Mouse (Mus musculus) liver, embryonic 13.5 days (tissue): ENCODE results near the gene Fam126a. TPM values are rescaled to one million over a fixed set of nuclear protein-coding genes. Genes with fewer than 3 reads are reported as not detected.

Source experiments
- ATAC-seq: fragments of 200-750 bp; cut with Nextera tagmentation; 2 replicates; pipeline ENCODE4 v1.8.0; 2017; ENCODE audit warnings: low read depth, mild to moderate bottlenecking, moderate number of reproducible peaks, moderate library complexity
- DNase-seq: peaks from one replicate; pipeline ENCODE4 v3.0.0; 2022
- H3K27ac ChIP-seq: fragments of 300-500 bp; sonication (generic); 2 replicates; pipeline ENCODE4 v1.5.1; 2015; ENCODE audit warnings: moderate library complexity, mild to moderate bottlenecking, inconsistent platforms
- H3K27me3 ChIP-seq: fragments of 300-500 bp; sonication (generic); 2 replicates; pipeline ENCODE4 v1.6.1; 2015; ENCODE audit warnings: mild to moderate bottlenecking, inconsistent platforms
- H3K36me3 ChIP-seq: fragments of 300-500 bp; sonication (generic); 2 replicates; pipeline ENCODE4 v1.6.1; 2015; ENCODE audit warnings: mild to moderate bottlenecking, inconsistent platforms
- H3K4me1 ChIP-seq: fragments of 300-500 bp; sonication (generic); replicated peaks from 2 replicates; pipeline ENCODE4 v1.6.1; 2015; ENCODE audit warnings: inconsistent platforms
- H3K4me2 ChIP-seq: fragments of 300-500 bp; sonication (generic); 2 replicates; pipeline ENCODE4 v1.6.1; 2015; ENCODE audit warnings: inconsistent platforms, mild to moderate bottlenecking, moderate library complexity
- H3K4me3 ChIP-seq: fragments of 300-500 bp; sonication (generic); replicated peaks from 2 replicates; pipeline ENCODE4 v1.5.1; 2015; ENCODE audit warnings: mild to moderate bottlenecking, inconsistent platforms
- H3K9ac ChIP-seq: fragments of 300-500 bp; sonication (generic); 2 replicates; pipeline ENCODE4 v1.6.1; 2015; ENCODE audit warnings: mild to moderate bottlenecking, inconsistent platforms
- H3K9me3 ChIP-seq: fragments of 300-500 bp; sonication (generic); replicated peaks from 2 replicates; pipeline ENCODE4 v1.6.1; 2016; ENCODE audit warnings: inconsistent platforms
- WGBS: fragments of 180-500 bp; shearing (Covaris S2); methylation state at CpG from one replicate; pipeline ENCODE4 v1.1.7; 2015; ENCODE audit not compliant: insufficient replicate concordance; 5-methylcytosine and 5-hydroxymethylcytosine counted together
- polyA plus RNA-seq: library from polyadenylated mRNA; unstranded; fragments of >200 nt; fragmentation: Nextera tagmentation; extraction: Ambion mirVana; gene quantifications from 2 replicates; pipeline ENCODE4 v1.2.1, GENCODE M21; 2015

Fam126a gene
- polyA plus RNA-seq, 1 experiment from 2014 or later, result 62.7 TPM

DNA sequence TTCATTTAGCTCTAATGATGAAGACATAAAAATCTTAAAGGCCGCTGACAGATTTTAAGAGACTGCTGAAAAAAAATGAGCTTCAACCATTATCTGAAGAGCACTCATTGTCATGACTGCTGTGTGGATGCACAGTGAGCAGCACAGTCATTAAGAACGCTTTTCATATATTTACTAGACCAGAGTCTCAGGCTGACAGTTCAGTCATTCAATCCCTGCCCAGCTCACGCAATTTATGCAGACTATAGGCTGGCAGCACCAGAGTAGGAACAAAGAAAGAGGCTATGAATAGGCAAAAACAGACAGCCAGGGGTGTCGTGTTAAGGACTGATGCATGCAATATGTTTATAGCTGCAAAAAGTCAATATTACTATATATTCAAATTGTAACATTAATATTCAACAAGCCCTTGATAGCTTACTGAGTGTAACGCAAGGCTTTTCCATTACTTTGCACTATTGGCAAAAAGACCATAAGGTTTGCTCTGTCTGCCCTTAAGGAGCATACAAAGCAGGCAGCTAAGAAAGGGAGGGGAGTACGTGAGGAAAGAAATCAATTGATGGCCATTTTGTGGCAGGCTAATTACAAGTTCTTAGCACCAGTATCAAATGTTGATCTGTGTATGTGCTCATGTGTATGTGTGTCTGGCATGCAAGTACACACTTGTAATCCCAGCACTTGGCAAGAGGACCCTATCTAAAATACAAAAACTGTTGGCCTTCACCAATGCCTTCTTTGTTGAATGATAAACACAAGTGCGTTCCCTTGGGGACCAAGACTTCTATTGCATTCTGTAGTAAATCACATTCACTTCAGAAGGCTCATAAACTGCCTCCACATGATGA lies 10.9 kb downstream of the Fam126a start:
- Histone ChIP-seq H3K4me2 (no peak overlapping the region), H3K27ac (no peak overlapping the region), H3K27me3 (no peaks in the 10 kb centered on the region), H3K36me3 (peaks cover 18% of the 10 kb centered on the region), H3K9ac (no peak overlapping the region), H3K9me3 (no peaks in the 10 kb centered on the region), H3K4me3 (no peak overlapping the region), H3K4me1 (peaks cover 16% of the 10 kb centered on the region)
- ATAC-seq, result no peak
- no peak for DNase-seq
- 91% methylated on average over 7 of the region's 7 CpGs for WGBS

DNA sequence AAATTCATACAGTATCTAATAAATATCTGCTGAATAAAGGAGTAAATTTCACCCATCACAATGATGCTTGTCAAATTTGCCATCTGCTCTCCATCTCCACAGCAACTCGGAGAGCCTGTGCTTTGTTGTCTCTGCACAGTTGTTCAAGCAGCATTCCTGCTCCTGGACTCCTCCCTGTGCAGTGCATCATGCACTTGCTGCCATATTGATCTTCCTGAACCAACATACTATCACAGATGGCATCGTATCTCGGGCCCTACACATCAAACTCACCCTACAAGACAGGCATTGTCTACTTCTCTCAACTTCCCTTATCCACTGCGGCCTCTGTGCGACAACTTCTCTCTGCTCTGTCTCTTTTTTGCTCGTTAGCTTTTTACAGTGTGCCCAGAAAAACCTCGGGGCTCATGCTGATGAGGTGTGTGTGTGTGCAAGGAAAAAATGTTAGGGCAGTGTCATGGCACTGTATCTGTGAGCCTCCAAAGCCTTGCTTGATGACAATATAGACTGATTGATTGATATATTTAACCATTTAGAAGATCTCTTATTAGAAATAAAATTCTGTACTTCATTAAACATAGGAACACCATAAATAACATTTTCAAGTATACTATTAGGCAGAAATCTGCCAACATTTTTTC lies 11.7 kb downstream of the Fam126a start:
- 82% methylated on average over 7 of the region's 7 CpGs for WGBS
- H3K4me1 ChIP-seq, result peaks cover 16% of the 10 kb centered on the region
- H3K27me3 ChIP-seq, result no peaks in the 10 kb centered on the region
- ATAC-seq (no peak), DNase-seq (no peak)
- no peak overlapping the region for H3K27ac ChIP-seq
- no peak overlapping the region for H3K4me3 ChIP-seq
- no peak overlapping the region for H3K9ac ChIP-seq
- no peak overlapping the region for H3K4me2 ChIP-seq
- H3K36me3 ChIP-seq, result peaks cover 18% of the 10 kb centered on the region
- no peaks in the 10 kb centered on the region for H3K9me3 ChIP-seq

DNA sequence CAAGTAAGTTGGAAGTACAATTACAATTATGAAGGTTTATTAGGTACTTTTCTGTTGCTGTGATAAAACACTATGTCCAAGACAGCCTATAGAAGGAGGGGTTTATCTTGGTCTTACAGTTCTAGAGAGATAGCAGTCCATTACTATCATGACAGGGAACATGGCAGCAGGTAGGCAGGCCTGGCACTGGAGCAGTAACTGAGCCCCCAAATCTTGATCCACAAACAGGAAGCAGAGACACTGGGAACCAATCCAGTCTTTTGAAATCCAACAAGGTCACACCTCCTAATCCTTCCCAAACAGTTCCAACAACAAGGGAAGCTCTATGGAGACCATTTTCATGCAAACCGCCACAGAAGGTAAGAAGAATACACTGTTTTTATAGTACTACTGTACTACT lies 13.6 kb downstream of the Fam126a start:
- Histone ChIP-seq H3K9ac (no peak overlapping the region), H3K4me2 (no peak overlapping the region), H3K4me1 (peaks cover 8% of the 10 kb centered on the region; the same call in 1 of the 2 replicates), H3K9me3 (no peaks in the 10 kb centered on the region), H3K36me3 (peaks cover 15% of the 10 kb centered on the region), H3K27ac (no peak overlapping the region), H3K27me3 (no peaks in the 10 kb centered on the region), H3K4me3 (no peak overlapping the region)
- WGBS, result 100% methylated on average over 1 of the region's 1 CpGs
- DNase-seq (no peak), ATAC-seq (no peak)

DNA sequence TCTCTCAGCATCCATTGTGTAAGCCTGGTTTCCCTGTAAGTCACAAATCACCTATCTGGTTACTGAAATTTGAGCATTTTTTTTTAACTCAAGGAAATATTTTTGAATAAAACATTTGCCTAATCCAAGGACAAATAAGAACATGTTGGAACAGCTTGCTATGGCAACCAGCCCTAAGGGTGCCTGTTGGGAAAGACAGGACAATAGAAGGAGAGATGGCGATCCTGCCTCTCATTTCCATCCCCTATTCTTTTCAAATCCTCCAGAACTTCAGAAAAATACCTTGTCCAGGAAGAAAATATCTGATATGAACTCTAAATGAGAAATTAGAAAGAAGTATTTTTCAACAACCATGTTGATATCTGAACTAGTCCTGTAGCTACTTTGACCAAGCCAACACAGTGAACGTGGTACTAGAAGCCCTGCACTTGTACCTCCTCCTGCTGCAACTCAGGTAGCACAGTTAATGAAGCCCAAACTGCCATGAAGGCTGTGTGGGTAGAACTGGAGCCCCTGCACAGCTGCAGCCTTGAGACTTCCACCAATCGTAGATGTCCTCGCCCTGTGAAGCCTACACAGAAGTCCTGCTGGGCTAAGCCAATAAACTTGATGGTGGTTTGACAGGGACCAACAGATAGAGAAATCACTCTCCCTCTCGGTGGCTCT lies 17.0 kb downstream of the Fam126a start:
- H3K27me3 ChIP-seq, result no peaks in the 10 kb centered on the region
- H3K9ac ChIP-seq, result no peak overlapping the region
- peaks cover 4% of the 10 kb centered on the region; the same call in 1 of the 2 replicates for H3K4me1 ChIP-seq
- WGBS, result 80% methylated on average over 5 of the region's 5 CpGs
- no peak for ATAC-seq
- DNase-seq, result no peak
- peaks cover 29% of the 10 kb centered on the region for H3K36me3 ChIP-seq
- no peak overlapping the region for H3K4me3 ChIP-seq
- no peak overlapping the region for H3K27ac ChIP-seq
- no peaks in the 10 kb centered on the region for H3K9me3 ChIP-seq
- H3K4me2 ChIP-seq, result no peak overlapping the region

DNA sequence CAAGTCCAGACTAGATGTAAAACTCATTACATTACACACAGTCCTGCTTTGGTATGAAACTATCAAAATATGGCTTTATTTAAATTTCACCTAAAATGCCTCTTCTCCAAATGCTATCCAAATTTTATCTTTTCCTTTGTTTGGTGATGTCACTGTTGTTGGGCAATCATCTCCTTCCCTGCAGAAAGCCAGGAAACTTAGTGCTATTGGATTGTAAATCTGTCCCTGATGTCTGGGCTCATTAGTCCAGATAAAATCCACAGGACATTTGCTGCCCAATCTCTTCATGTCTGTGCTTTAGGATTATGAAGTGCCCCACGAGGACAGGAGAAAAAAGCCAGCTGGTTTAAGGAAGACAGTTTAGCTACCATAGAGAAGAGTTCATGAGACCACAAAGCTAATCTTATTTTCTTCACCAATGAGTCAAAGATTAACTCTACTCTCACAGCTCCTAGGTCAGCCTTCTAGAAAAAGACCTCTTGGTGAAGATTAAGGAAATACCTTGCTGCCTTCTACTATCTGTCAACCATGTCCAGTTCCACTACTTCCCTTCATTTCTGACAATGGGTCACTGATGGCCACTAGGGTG lies 31.3 kb downstream of the Fam126a start:
- Histone ChIP-seq H3K9me3 (no peaks in the 10 kb centered on the region), H3K4me2 (no peak overlapping the region), H3K4me3 (no peak overlapping the region), H3K36me3 (peaks cover 20% of the 10 kb centered on the region), H3K27me3 (no peaks in the 10 kb centered on the region), H3K9ac (no peak overlapping the region), H3K27ac (no peak overlapping the region), H3K4me1 (peaks cover 25% of the 10 kb centered on the region)
- DNase-seq (no peak), ATAC-seq (no peak)
- 47% methylated on average over 1 of the region's 1 CpGs for WGBS

DNA sequence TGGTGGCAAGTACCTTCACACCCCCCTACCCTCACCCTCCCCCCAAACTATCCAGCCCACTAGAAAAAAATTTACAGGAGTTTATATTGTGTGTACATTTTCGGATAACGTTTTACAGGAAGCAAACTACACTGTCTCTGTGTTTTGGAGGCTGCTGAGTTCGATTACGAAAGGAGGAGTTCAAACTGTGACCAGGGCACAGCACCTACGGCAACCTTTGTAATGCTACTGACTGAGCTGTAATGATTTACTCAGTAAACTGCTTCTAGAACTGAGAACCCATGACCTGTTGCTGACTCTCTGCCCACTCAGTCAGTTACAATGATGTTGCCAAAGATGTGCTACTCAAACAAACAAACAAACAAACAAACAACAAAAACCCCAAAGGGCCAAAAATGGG lies 34.5 kb downstream of the Fam126a start:
- ATAC-seq, result peak; percentile 59
- H3K27ac ChIP-seq, result no peak overlapping the region

DNA sequence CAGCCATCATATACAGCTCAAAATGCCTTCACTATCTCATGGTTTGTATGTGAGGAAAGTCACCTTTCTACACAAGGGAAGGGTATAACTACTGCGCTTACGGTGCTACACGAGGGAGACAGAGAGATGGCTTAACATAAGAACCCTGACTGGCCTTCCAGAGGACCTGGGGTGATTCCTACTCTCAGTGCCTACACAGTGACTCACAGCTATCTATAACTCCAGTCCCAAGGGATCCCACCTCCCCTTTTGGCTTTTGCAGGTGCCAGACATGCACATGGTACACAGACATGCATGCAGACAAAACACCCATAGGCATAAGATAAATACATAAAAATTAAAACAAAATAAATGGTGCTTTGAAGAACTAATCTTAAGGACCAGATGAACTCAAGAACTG lies 35.6 kb downstream of the Fam126a start:
- no peak overlapping the region for H3K27ac ChIP-seq
- peaks cover 32% of the 10 kb centered on the region for H3K36me3 ChIP-seq
- peaks cover 27% of the 10 kb centered on the region for H3K4me1 ChIP-seq
- 92% methylated on average over 3 of the region's 3 CpGs for whole genome bisulfite sequencing
- no peaks in the 10 kb centered on the region for H3K9me3 ChIP-seq
- H3K27me3 ChIP-seq, result no peaks in the 10 kb centered on the region
- no peak overlapping the region for H3K4me2 ChIP-seq
- no peak for ATAC-seq
- DNase-seq, result no peak
- H3K4me3 ChIP-seq, result no peak overlapping the region
- H3K9ac ChIP-seq, result no peak overlapping the region; the same call in 1 of the 2 replicates

More for the DNA sequence above, 34.5 kb downstream of the Fam126a start:
- DNase-seq, result no peak
- Histone ChIP-seq H3K4me3 (no peak overlapping the region), H3K9me3 (no peaks in the 10 kb centered on the region), H3K9ac (no peak overlapping the region), H3K4me1 (peaks cover 32% of the 10 kb centered on the region), H3K4me2 (no peak overlapping the region), H3K36me3 (peaks cover 26% of the 10 kb centered on the region), H3K27me3 (no peaks in the 10 kb centered on the region)
- 77% methylated on average over 5 of the region's 5 CpGs for WGBS

DNA sequence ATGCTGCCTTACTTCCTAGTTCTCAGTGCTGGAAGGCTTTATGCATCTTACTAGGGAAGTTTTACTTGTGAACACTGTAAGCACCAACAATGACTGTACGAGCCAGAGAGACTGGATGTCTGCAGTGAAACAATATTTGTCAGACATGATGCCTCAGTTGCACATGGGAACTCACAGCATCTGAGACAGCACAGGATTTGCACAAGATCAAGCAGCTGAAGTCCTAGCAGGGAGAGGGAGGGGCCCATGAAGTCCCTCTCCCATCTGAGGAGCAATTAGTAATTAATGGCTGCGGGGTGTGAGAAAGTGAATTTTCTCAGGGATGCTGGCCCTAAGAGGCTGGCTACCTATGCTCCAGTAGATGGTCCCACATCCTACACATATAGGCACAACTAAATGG lies 36.3 kb downstream of the Fam126a start:
- peaks cover 27% of the 10 kb centered on the region for H3K4me1 ChIP-seq
- 93% methylated on average over 2 of the region's 2 CpGs for WGBS
- H3K27me3 ChIP-seq, result no peaks in the 10 kb centered on the region
- ATAC-seq, result no peak
- H3K27ac ChIP-seq, result no peak overlapping the region
- no peak overlapping the region for H3K9ac ChIP-seq
- H3K9me3 ChIP-seq, result no peaks in the 10 kb centered on the region
- H3K4me2 ChIP-seq, result no peak overlapping the region
- H3K4me3 ChIP-seq, result no peak overlapping the region
- peaks cover 31% of the 10 kb centered on the region for H3K36me3 ChIP-seq
- DNase-seq, result no peak

DNA sequence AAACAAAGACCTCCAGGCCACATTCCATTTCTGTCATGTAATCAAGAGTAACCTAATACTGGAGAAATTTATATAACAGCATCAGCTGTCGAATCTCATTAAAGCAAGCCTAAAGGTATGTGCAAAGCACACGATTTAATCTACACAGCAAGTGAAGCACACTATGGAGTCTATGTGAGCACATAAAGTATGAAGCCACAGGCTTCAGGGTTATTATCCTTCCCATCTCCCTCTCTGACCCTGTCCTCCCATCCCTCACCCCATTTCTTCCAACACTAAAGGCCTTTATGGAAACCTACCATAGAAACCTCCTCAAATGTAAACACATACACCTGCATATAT lies 37.0 kb downstream of the Fam126a start:
- no peaks in the 10 kb centered on the region for H3K9me3 ChIP-seq
- H3K27ac ChIP-seq, result no peak overlapping the region
- no peak overlapping the region for H3K4me3 ChIP-seq
- no peaks in the 10 kb centered on the region for H3K27me3 ChIP-seq
- peaks cover 24% of the 10 kb centered on the region for H3K4me1 ChIP-seq
- no peak overlapping the region for H3K9ac ChIP-seq
- ATAC-seq, result no peak
- WGBS, result 71% methylated on average over 2 of the region's 2 CpGs
- H3K36me3 ChIP-seq, result peaks cover 31% of the 10 kb centered on the region
- H3K4me2 ChIP-seq, result no peak overlapping the region
- no peak for DNase-seq

DNA sequence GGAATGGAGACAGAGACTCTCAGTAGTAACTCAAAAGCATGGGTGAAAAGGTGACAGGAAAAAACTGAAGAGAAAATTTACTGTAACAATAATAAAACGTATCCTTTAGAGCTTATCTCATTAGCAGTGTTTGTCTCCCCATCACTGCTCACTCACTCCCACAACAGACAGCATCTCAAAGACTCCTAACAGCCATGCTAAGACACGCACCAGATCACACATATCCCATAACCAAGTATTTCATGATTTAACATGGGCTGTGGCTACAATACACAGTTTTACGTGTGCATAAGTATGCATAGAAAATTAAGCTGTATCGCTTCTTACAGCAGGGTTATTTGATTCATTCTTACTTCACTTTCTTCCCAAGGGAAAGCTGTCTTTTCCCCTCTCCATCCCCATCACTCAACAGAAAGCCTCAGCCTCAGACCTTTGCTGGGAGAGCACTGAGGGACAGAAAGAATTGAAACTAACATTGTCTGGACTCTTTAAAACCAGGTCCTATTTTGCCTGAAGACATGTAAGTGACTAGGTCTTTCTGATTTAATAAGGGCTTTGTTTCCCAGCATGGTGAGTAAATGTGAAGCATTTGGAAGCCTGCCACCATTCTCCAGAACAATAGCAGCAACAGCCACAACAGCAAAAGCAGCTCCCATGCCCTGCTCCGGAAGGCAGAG lies 37.5 kb downstream of the Fam126a start:
- 85% methylated on average over 5 of the region's 5 CpGs for WGBS
- H3K9me3 ChIP-seq, result no peaks in the 10 kb centered on the region
- ATAC-seq (no peak), DNase-seq (no peak)
- no peak overlapping the region for H3K27ac ChIP-seq
- no peak overlapping the region for H3K9ac ChIP-seq
- H3K4me2 ChIP-seq, result no peak overlapping the region
- H3K36me3 ChIP-seq, result peaks cover 31% of the 10 kb centered on the region
- peaks cover 20% of the 10 kb centered on the region for H3K4me1 ChIP-seq
- H3K4me3 ChIP-seq, result no peak overlapping the region
- H3K27me3 ChIP-seq, result no peaks in the 10 kb centered on the region

DNA sequence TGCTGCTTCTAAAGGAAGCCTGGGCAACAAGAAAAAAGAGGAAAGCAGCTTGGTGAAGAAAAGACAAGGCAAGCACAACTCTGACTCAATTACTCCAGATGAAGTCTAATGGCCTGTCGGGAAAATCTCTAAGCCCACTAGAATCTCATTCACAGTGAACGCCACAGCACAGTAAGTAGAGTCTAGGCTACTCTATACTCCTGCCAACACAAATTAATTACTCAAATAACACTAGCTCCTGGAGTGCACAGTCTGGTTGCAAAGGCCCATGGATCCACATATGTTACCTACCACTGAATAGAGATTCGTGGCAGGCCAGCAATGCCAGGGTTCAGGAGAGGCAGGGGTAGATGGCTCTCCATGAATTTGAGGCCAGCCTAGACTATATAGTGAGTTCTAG lies 40.5 kb downstream of the Fam126a start:
- Histone ChIP-seq H3K27ac (no peak overlapping the region), H3K9ac (no peak overlapping the region), H3K4me3 (no peak overlapping the region), H3K9me3 (no peaks in the 10 kb centered on the region), H3K4me1 (peaks cover 11% of the 10 kb centered on the region; the same call in 1 of the 2 replicates), H3K36me3 (peaks cover 42% of the 10 kb centered on the region), H3K4me2 (no peak overlapping the region), H3K27me3 (no peaks in the 10 kb centered on the region)
- ATAC-seq, result no peak
- no peak for DNase-seq
- WGBS, result 95% methylated on average over 3 of the region's 3 CpGs
